Mouse (Mus musculus): ENCODE data around the gene Mef2d. TPM values are rescaled to one million over a fixed set of nuclear protein-coding genes. Genes with fewer than 3 reads are reported as not detected.

Gene Mef2d
- polyA plus RNA-seq, 1 experiment from 2014 or later = 23.8 TPM

GRCm38 (mm10) chr3:88204751-88205150 is 62.6 kb downstream of the Mef2d start:
- H3K4me2 ChIP-seq (ENCODE audit: low read length) = no peak overlapping the region
- no peak for DNase-seq (ENCODE audit: low spot score)
- H3K27ac ChIP-seq (ENCODE audit: low read depth) = no peak overlapping the region
- H3K4me3 ChIP-seq (ENCODE audit: low read depth, low read length) = no peak overlapping the region
- H3K36me3 ChIP-seq (ENCODE audit: control insufficient read depth, insufficient read depth, low read length) = no peaks in the 10 kb centered on the region
- H3K9me3 ChIP-seq (ENCODE audit: control insufficient read depth, low read length) = no peaks in the 10 kb centered on the region
- 20% methylated on average over 1 of the region's 1 CpGs for WGBS
- peaks cover 100% of the 10 kb centered on the region for H3K27me3 ChIP-seq (replicated peaks; ENCODE audit: control insufficient read depth, insufficient read depth, low read length)
- 0 out of 2 replicates have a peak, but pooled peaks cover 8% of the 10 kb centered on the region for H3K4me1 ChIP-seq (replicated peaks; ENCODE audit: control insufficient read depth, insufficient read depth, low read length)
- ATAC-seq (replicated peaks; ENCODE audit: low FRiP score, low TSS enrichment, low read depth) = no peak
- no peak overlapping the region for H3K9ac ChIP-seq (ENCODE audit: low read length)

- WGBS = 6% methylated on average over 4 of the region's 4 CpGs
- Histone ChIP-seq H3K4me1 (replicated peaks; ENCODE audit: control insufficient read depth, insufficient read depth, low read length) (0 out of 2 replicates have a peak, but pooled peaks cover 8% of the 10 kb centered on the region), H3K4me2 (ENCODE audit: low read length) (no peak overlapping the region), H3K27ac (ENCODE audit: low read depth) (no peak overlapping the region), H3K4me3 (ENCODE audit: low read depth, low read length) (no peak overlapping the region), H3K9me3 (ENCODE audit: control insufficient read depth, low read length) (no peaks in the 10 kb centered on the region), H3K9ac (ENCODE audit: low read length) (no peak overlapping the region), H3K36me3 (ENCODE audit: control insufficient read depth, insufficient read depth, low read length) (no peaks in the 10 kb centered on the region), H3K27me3 (replicated peaks; ENCODE audit: control insufficient read depth, insufficient read depth, low read length) (peaks cover 100% of the 10 kb centered on the region)
- no peak for DNase-seq (ENCODE audit: low spot score)
- no peak for ATAC-seq (replicated peaks; ENCODE audit: low FRiP score, low TSS enrichment, low read depth)
These were observed 63.0 kb downstream of the Mef2d start for GRCm38 (mm10) chr3:88205176-88205562.

- H3K4me2 ChIP-seq (ENCODE audit: low read length) = no peak overlapping the region
- 0% methylated on average over 8 of the region's 8 CpGs for WGBS
- H3K9me3 ChIP-seq (ENCODE audit: control insufficient read depth, low read length) = no peaks in the 10 kb centered on the region
- H3K36me3 ChIP-seq (ENCODE audit: control insufficient read depth, insufficient read depth, low read length) = no peaks in the 10 kb centered on the region
- H3K9ac ChIP-seq (ENCODE audit: low read length) = no peak overlapping the region
- H3K27ac ChIP-seq (ENCODE audit: low read depth) = no peak overlapping the region
- no peak for DNase-seq (ENCODE audit: low spot score)
- H3K4me3 ChIP-seq (ENCODE audit: low read depth, low read length) = no peak overlapping the region
- H3K4me1 ChIP-seq (replicated peaks; ENCODE audit: control insufficient read depth, insufficient read depth, low read length) = 0 out of 2 replicates have a peak, but pooled peaks cover 4% of the 10 kb centered on the region
- peaks cover 100% of the 10 kb centered on the region for H3K27me3 ChIP-seq (replicated peaks; ENCODE audit: control insufficient read depth, insufficient read depth, low read length)
- ATAC-seq (replicated peaks; ENCODE audit: low FRiP score, low TSS enrichment, low read depth) = no peak
These were observed 63.7 kb downstream of the Mef2d start for GRCm38 (mm10) chr3:88205563-88206491.

GRCm38 (mm10) chr3:88206500-88206899 is 64.3 kb downstream of the Mef2d start:
- 6% methylated on average over 3 of the region's 3 CpGs for WGBS
- H3K4me3 ChIP-seq (ENCODE audit: low read depth, low read length) = no peak overlapping the region
- no peaks in the 10 kb centered on the region for H3K36me3 ChIP-seq (ENCODE audit: control insufficient read depth, insufficient read depth, low read length)
- H3K4me1 ChIP-seq (replicated peaks; ENCODE audit: control insufficient read depth, insufficient read depth, low read length) = no peaks in the 10 kb centered on the region
- no peak overlapping the region for H3K27ac ChIP-seq (ENCODE audit: low read depth)
- no peak overlapping the region for H3K4me2 ChIP-seq (ENCODE audit: low read length)
- no peak for DNase-seq (ENCODE audit: low spot score)
- H3K9me3 ChIP-seq (ENCODE audit: control insufficient read depth, low read length) = no peaks in the 10 kb centered on the region
- no peak overlapping the region for H3K9ac ChIP-seq (ENCODE audit: low read length)
- no peak for ATAC-seq (replicated peaks; ENCODE audit: low FRiP score, low TSS enrichment, low read depth)
- peaks cover 100% of the 10 kb centered on the region for H3K27me3 ChIP-seq (replicated peaks; ENCODE audit: control insufficient read depth, insufficient read depth, low read length)

- no peak overlapping the region for H3K4me2 ChIP-seq (ENCODE audit: low read length)
- H3K36me3 ChIP-seq (ENCODE audit: control insufficient read depth, insufficient read depth, low read length) = no peaks in the 10 kb centered on the region
- no peak overlapping the region for H3K27ac ChIP-seq (ENCODE audit: low read depth)
- H3K4me3 ChIP-seq (ENCODE audit: low read depth, low read length) = no peak overlapping the region
- ATAC-seq (replicated peaks; ENCODE audit: low FRiP score, low TSS enrichment, low read depth) = no peak
- WGBS = 1% methylated on average over 14 of the region's 14 CpGs
- H3K4me1 ChIP-seq (replicated peaks; ENCODE audit: control insufficient read depth, insufficient read depth, low read length) = no peaks in the 10 kb centered on the region
- no peaks in the 10 kb centered on the region for H3K9me3 ChIP-seq (ENCODE audit: control insufficient read depth, low read length)
- H3K27me3 ChIP-seq (replicated peaks; ENCODE audit: control insufficient read depth, insufficient read depth, low read length) = peaks cover 100% of the 10 kb centered on the region
- H3K9ac ChIP-seq (ENCODE audit: low read length) = no peak overlapping the region
- no peak for DNase-seq (ENCODE audit: low spot score)
These were observed 64.8 kb downstream of the Mef2d start for GRCm38 (mm10) chr3:88206901-88207371.

GRCm38 (mm10) chr3:88207451-88208100 is 65.4 kb downstream of the Mef2d start:
- H3K9me3 ChIP-seq (ENCODE audit: control insufficient read depth, low read length) = no peaks in the 10 kb centered on the region
- no peak for ATAC-seq (replicated peaks; ENCODE audit: low FRiP score, low TSS enrichment, low read depth)
- peaks cover 100% of the 10 kb centered on the region for H3K27me3 ChIP-seq (replicated peaks; ENCODE audit: control insufficient read depth, insufficient read depth, low read length)
- no peak overlapping the region for H3K4me3 ChIP-seq (ENCODE audit: low read depth, low read length)
- 2% methylated on average over 14 of the region's 15 CpGs for WGBS
- H3K27ac ChIP-seq (ENCODE audit: low read depth) = no peak overlapping the region
- H3K4me2 ChIP-seq (ENCODE audit: low read length) = no peak overlapping the region
- H3K9ac ChIP-seq (ENCODE audit: low read length) = no peak overlapping the region
- DNase-seq (ENCODE audit: low spot score) = no peak
- H3K36me3 ChIP-seq (ENCODE audit: control insufficient read depth, insufficient read depth, low read length) = no peaks in the 10 kb centered on the region
- no peaks in the 10 kb centered on the region for H3K4me1 ChIP-seq (replicated peaks; ENCODE audit: control insufficient read depth, insufficient read depth, low read length)

- DNase-seq (ENCODE audit: low spot score) (no peak), ATAC-seq (replicated peaks; ENCODE audit: low FRiP score, low TSS enrichment, low read depth) (no peak)
- Histone ChIP-seq H3K9me3 (ENCODE audit: control insufficient read depth, low read length) (no peaks in the 10 kb centered on the region), H3K4me2 (ENCODE audit: low read length) (no peak overlapping the region), H3K36me3 (ENCODE audit: control insufficient read depth, insufficient read depth, low read length) (no peaks in the 10 kb centered on the region), H3K4me3 (ENCODE audit: low read depth, low read length) (no peak overlapping the region), H3K9ac (ENCODE audit: low read length) (no peak overlapping the region), H3K4me1 (replicated peaks; ENCODE audit: control insufficient read depth, insufficient read depth, low read length) (no peaks in the 10 kb centered on the region), H3K27ac (ENCODE audit: low read depth) (no peak overlapping the region), H3K27me3 (replicated peaks; ENCODE audit: control insufficient read depth, insufficient read depth, low read length) (peaks cover 100% of the 10 kb centered on the region)
- WGBS = 13% methylated on average over 3 of the region's 3 CpGs
These were observed 66.1 kb downstream of the Mef2d start for GRCm38 (mm10) chr3:88208226-88208720.

GRCm38 (mm10) chr3:88209306-88209705 is 67.1 kb downstream of the Mef2d start:
- no peak for DNase-seq (ENCODE audit: low spot score)
- no peak for ATAC-seq (replicated peaks; ENCODE audit: low FRiP score, low TSS enrichment, low read depth)
- Histone ChIP-seq H3K9ac (ENCODE audit: low read length) (no peak overlapping the region), H3K9me3 (ENCODE audit: control insufficient read depth, low read length) (no peaks in the 10 kb centered on the region), H3K4me1 (replicated peaks; ENCODE audit: control insufficient read depth, insufficient read depth, low read length) (no peaks in the 10 kb centered on the region), H3K4me3 (ENCODE audit: low read depth, low read length) (no peak overlapping the region), H3K27me3 (replicated peaks; ENCODE audit: control insufficient read depth, insufficient read depth, low read length) (peaks cover 100% of the 10 kb centered on the region), H3K4me2 (ENCODE audit: low read length) (no peak overlapping the region), H3K36me3 (ENCODE audit: control insufficient read depth, insufficient read depth, low read length) (no peaks in the 10 kb centered on the region), H3K27ac (ENCODE audit: low read depth) (no peak overlapping the region)
- 2% methylated on average over 6 of the region's 6 CpGs for WGBS
